Mouse (Mus musculus): ENCODE measurements around the gene Btrc. TPM values are rescaled to one million over a fixed set of nuclear protein-coding genes. Genes with fewer than 3 reads are reported as not detected.

Gene Btrc
- polyA plus RNA-seq, 1 experiment from 2014 or later: 43.5 TPM

DNA sequence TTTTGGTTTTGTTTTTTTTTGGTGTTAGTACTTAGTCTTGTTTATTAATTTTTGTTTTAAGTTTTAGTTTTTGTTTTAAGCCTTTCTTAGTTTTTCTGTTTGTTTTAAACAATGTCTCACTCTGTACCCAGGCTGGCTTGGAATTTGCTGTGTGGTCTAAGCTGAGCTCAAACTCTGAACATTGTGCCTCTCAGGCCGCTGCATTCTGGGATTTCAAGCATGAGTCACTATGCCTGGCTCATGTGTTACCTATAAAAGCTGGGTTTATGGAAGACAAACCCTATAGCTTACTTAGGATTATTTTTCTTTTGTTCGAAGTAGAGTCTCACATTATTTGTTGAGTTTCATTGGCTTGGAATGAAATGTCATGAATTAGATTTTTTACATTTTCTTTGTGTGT lies 119.9 kb downstream of the Btrc start:
- H3K9me3 ChIP-seq (ENCODE audit: low read depth, low read length): no peaks in the 10 kb centered on the region
- no peak for TF ChIP-seq CTCF (IDR thresholded peaks at IDR 0.05; ENCODE audit: low read depth)
- no peak for DNase-seq
- no peak overlapping the region for H3K27ac ChIP-seq (ENCODE audit: low read depth)
- no peak for ATAC-seq (ENCODE audit: insufficient read depth)
- no peaks in the 10 kb centered on the region for H3K27me3 ChIP-seq (ENCODE audit: insufficient read depth, low read length)
- H3K9ac ChIP-seq: no peak overlapping the region
- no peaks in the 10 kb centered on the region for H3K36me3 ChIP-seq (ENCODE audit: insufficient read depth)
- WGBS: 75% methylated on average over 2 of the region's 2 CpGs
- H3K4me1 ChIP-seq (ENCODE audit: insufficient read depth): 0 out of 2 replicates have a peak, but pooled peaks cover 3% of the 10 kb centered on the region
- no peak overlapping the region for H3K4me2 ChIP-seq
- no peak overlapping the region for H3K4me3 ChIP-seq (ENCODE audit: low read depth, low read length)

GRCm38 (mm10) chr19:45486206-45486991 lies 122.9 kb downstream of the Btrc start:
- Histone ChIP-seq H3K36me3 (ENCODE audit: insufficient read depth) (no peaks in the 10 kb centered on the region), H3K9ac (no peak overlapping the region), H3K9me3 (ENCODE audit: low read depth, low read length) (no peaks in the 10 kb centered on the region), H3K27ac (ENCODE audit: low read depth) (peak overlapping the region; percentile 47; the same call in 1 of the 2 replicates), H3K4me1 (ENCODE audit: insufficient read depth) (0 out of 2 replicates have a peak, but pooled peaks cover 3% of the 10 kb centered on the region), H3K4me3 (ENCODE audit: low read depth, low read length) (no peak overlapping the region), H3K27me3 (ENCODE audit: insufficient read depth, low read length) (no peaks in the 10 kb centered on the region), H3K4me2 (no peak overlapping the region)
- TF ChIP-seq CTCF (IDR thresholded peaks at IDR 0.05; ENCODE audit: low read depth): peak; percentile 42
- DNase-seq: no peak
- no peak for ATAC-seq (ENCODE audit: insufficient read depth)
- WGBS: 81% methylated on average over 6 of the region's 6 CpGs

DNA sequence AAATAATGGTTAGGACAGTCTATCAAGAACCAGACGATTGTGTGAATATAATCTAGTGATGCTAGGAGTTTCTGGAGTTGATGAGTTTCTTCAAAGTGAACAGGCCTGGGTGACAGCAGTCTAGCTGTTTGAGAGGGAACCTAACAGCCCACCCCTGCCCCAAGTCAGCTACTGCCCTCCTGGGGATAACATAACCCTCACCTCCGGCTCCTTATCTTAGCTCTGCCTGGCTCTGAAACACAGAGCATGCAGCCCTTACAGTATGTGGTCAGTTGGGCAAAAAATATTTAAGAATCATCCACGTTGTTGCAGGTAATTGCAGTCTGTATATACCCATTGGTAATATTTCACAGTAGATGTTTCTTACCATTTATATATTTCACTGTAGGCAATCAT lies 123.5 kb downstream of the Btrc start:
- no peak for ATAC-seq (ENCODE audit: insufficient read depth)
- WGBS: 69% methylated on average over 3 of the region's 3 CpGs

GRCm38 (mm10) chr19:45489961-45490360 lies 126.4 kb downstream of the Btrc start:
- H3K4me1 ChIP-seq (ENCODE audit: insufficient read depth): 0 out of 2 replicates have a peak, but pooled peaks cover 3% of the 10 kb centered on the region
- no peak overlapping the region for H3K4me2 ChIP-seq
- TF ChIP-seq CTCF (IDR thresholded peaks at IDR 0.05; ENCODE audit: low read depth): no peak
- no peak for ATAC-seq (ENCODE audit: insufficient read depth)
- no peak overlapping the region for H3K27ac ChIP-seq (ENCODE audit: low read depth)
- H3K9me3 ChIP-seq (ENCODE audit: low read depth, low read length): no peaks in the 10 kb centered on the region
- H3K9ac ChIP-seq: no peak overlapping the region
- H3K4me3 ChIP-seq (ENCODE audit: low read depth, low read length): no peak overlapping the region
- no peaks in the 10 kb centered on the region for H3K27me3 ChIP-seq (ENCODE audit: insufficient read depth, low read length)
- no peak for DNase-seq
- 35% methylated on average over 6 of the region's 6 CpGs for WGBS
- no peaks in the 10 kb centered on the region for H3K36me3 ChIP-seq (ENCODE audit: insufficient read depth)

More for the DNA sequence above, 123.5 kb downstream of the Btrc start:
- no peak overlapping the region for H3K4me2 ChIP-seq
- DNase-seq: no peak
- no peak overlapping the region for H3K27ac ChIP-seq (ENCODE audit: low read depth)
- no peaks in the 10 kb centered on the region for H3K9me3 ChIP-seq (ENCODE audit: low read depth, low read length)
- no peak overlapping the region for H3K4me3 ChIP-seq (ENCODE audit: low read depth, low read length)
- no peak overlapping the region for H3K9ac ChIP-seq
- H3K4me1 ChIP-seq (ENCODE audit: insufficient read depth): 0 out of 2 replicates have a peak, but pooled peaks cover 3% of the 10 kb centered on the region
- H3K36me3 ChIP-seq (ENCODE audit: insufficient read depth): no peaks in the 10 kb centered on the region
- no peaks in the 10 kb centered on the region for H3K27me3 ChIP-seq (ENCODE audit: insufficient read depth, low read length)
- no peak for TF ChIP-seq CTCF (IDR thresholded peaks at IDR 0.05; ENCODE audit: low read depth)

- H3K4me3 ChIP-seq (ENCODE audit: low read depth, low read length): no peak overlapping the region
- no peaks in the 10 kb centered on the region for H3K36me3 ChIP-seq (ENCODE audit: insufficient read depth)
- H3K27ac ChIP-seq (ENCODE audit: low read depth): no peak overlapping the region
- H3K4me2 ChIP-seq: no peak overlapping the region
- H3K4me1 ChIP-seq (ENCODE audit: insufficient read depth): 0 out of 2 replicates have a peak, but pooled peaks cover under 1% of the 10 kb centered on the region
- 81% methylated on average over 7 of the region's 7 CpGs for WGBS
- no peaks in the 10 kb centered on the region for H3K9me3 ChIP-seq (ENCODE audit: low read depth, low read length)
- H3K27me3 ChIP-seq (ENCODE audit: insufficient read depth, low read length): no peaks in the 10 kb centered on the region
- ATAC-seq (ENCODE audit: insufficient read depth): no peak
- no peak for DNase-seq
- no peak for TF ChIP-seq CTCF (IDR thresholded peaks at IDR 0.05; ENCODE audit: low read depth)
- H3K9ac ChIP-seq: no peak overlapping the region
These were observed 127.7 kb downstream of the Btrc start for GRCm38 (mm10) chr19:45491246-45491645.

DNA sequence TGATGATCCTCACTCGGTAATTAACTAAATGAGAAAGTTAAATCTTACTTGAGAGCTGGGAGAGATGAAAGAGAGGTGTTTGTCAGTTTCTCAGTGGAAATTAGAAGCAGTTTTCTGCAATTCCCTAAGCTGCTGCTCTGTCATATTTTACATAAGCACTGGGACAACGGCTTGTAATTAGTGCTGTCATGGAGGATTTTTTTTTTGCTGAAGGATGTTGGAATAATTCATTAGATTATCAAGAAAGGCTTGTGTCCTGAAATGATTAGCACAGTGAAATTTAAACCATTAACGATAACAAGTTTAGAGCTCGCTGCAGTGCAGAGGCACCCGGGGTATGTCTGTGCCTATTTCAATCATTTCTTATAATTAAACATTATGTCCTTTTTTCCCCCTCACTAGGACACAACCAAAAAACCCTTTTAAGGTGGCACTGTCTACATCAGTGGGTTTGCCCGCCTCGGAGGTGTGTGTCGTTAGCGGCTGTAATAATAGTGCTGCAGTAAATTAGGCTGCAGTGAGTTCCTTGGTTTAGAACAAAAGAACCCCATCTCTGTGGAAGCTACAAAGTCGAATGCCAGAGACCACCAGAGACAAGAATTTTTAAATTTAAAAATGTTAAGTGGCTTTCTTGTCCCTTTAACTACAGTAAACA lies 130.7 kb downstream of the Btrc start:
- Histone ChIP-seq H3K9me3 (ENCODE audit: low read depth, low read length) (no peaks in the 10 kb centered on the region), H3K27me3 (ENCODE audit: insufficient read depth, low read length) (no peaks in the 10 kb centered on the region), H3K4me3 (ENCODE audit: low read depth, low read length) (no peak overlapping the region), H3K4me1 (ENCODE audit: insufficient read depth) (no peaks in the 10 kb centered on the region), H3K36me3 (ENCODE audit: insufficient read depth) (no peaks in the 10 kb centered on the region), H3K4me2 (no peak overlapping the region), H3K27ac (ENCODE audit: low read depth) (no peak overlapping the region), H3K9ac (no peak overlapping the region)
- no peak for DNase-seq
- no peak for TF ChIP-seq CTCF (IDR thresholded peaks at IDR 0.05; ENCODE audit: low read depth)
- no peak for ATAC-seq (ENCODE audit: insufficient read depth)
- 79% methylated on average over 10 of the region's 10 CpGs for WGBS

DNA sequence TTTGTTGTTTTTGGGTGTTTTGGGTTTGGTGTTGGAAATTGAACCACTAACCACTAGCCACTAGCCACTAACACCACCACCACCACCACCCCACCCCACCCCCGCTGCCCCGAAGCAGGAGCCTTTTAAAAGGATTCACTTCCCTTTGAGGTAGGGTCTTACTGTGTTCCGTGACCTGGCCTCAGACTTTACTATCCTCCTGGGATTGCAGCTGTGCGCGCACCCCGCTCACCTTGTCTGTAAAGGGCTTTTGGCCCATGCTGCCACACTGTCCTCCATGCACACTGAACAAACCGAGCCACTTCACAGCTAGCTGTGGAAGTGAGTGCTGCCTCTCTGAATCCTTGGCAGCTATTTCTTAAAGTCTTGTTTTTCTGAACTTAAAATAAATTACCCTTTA lies 141.9 kb downstream of the Btrc start:
- no peak overlapping the region for H3K9ac ChIP-seq
- H3K4me1 ChIP-seq (ENCODE audit: insufficient read depth): no peaks in the 10 kb centered on the region
- no peak overlapping the region for H3K4me2 ChIP-seq
- H3K36me3 ChIP-seq (ENCODE audit: insufficient read depth): no peaks in the 10 kb centered on the region; the same call in 1 of the 2 replicates
- WGBS: 78% methylated on average over 7 of the region's 7 CpGs
- TF ChIP-seq CTCF (IDR thresholded peaks at IDR 0.05; ENCODE audit: low read depth): no peak
- no peak overlapping the region for H3K4me3 ChIP-seq (ENCODE audit: low read depth, low read length)
- no peaks in the 10 kb centered on the region for H3K9me3 ChIP-seq (ENCODE audit: low read depth, low read length)
- no peak overlapping the region for H3K27ac ChIP-seq (ENCODE audit: low read depth)
- ATAC-seq (ENCODE audit: insufficient read depth) (no peak), DNase-seq (no peak)
- H3K27me3 ChIP-seq (ENCODE audit: insufficient read depth, low read length): no peaks in the 10 kb centered on the region

All from lung, embryonic 14.5 days (tissue).